Mouse (Mus musculus) heart, postnatal 36 days (tissue): ENCODE measurements around the gene Gmppa. TPM values are rescaled to one million over a fixed set of nuclear protein-coding genes. Genes with fewer than 3 reads are reported as not detected.

Experiments used
- DNase-seq, 2 experiments: peaks; one replicate each; pipeline ENCODE4 v3.0.0; 2021 to 2022
- intact Hi-C: fragments of 180-260 bp; cut with DNase I; formaldehyde crosslinking; loops from one replicate; pipeline ENCODE4 v1.15.1; 2025
- total RNA-seq, 2 experiments: library from RNA; stranded (reverse); gene quantifications; 2 replicates each; pipeline ENCODE4 v1.2.3; 2021

Gene Gmppa
- total RNA-seq, 2 experiments from 2014 or later = 35.5 to 39.9 TPM

GRCm38 (mm10) chr1:75422216-75422822 is 13.4 kb upstream of the Gmppa start:
- DNase-seq = no peak
- intact Hi-C loops = no loop called here

GRCm38 (mm10) chr1:75422823-75423471 is 12.8 kb upstream of the Gmppa start:
- intact Hi-C loops = no loop called here
- no peak for DNase-seq

GRCm38 (mm10) chr1:75423780-75424390 is 11.8 kb upstream of the Gmppa start:
- intact Hi-C loops = no loop called here
- DNase-seq = no peak

GRCm38 (mm10) chr1:75425796-75426471 is 9.8 kb upstream of the Gmppa start:
- peak in 1 of 2 experiments; percentile 50 for DNase-seq
- intact Hi-C loops = no loop called here

GRCm38 (mm10) chr1:75438782-75439181 is 3.1 kb downstream of the Gmppa start:
- intact Hi-C loops = no loop called here

GRCm38 (mm10) chr1:75440661-75441060 is 4.9 kb downstream of the Gmppa start:
- intact Hi-C loops = no loop called here
- DNase-seq = no peak

More at GRCm38 (mm10) chr1:75438782-75439181, 3.1 kb downstream of the Gmppa start:
- no peak for DNase-seq

GRCm38 (mm10) chr1:75441471-75441996 is 5.8 kb downstream of the Gmppa start:
- DNase-seq = no peak
- intact Hi-C loops = no loop called here

GRCm38 (mm10) chr1:75442171-75442570 is 6.4 kb downstream of the Gmppa start:
- DNase-seq = no peak
- intact Hi-C loops = no loop called here

GRCm38 (mm10) chr1:75442811-75443210 is 7.1 kb downstream of the Gmppa start:
- DNase-seq = no peak
- intact Hi-C loops = no loop called here

GRCm38 (mm10) chr1:75443247-75444024 is 7.7 kb downstream of the Gmppa start:
- DNase-seq = no peak
- intact Hi-C loops = no loop called here

- DNase-seq = no peak
- intact Hi-C loops = no loop called here
These were observed 8.5 kb downstream of the Gmppa start for GRCm38 (mm10) chr1:75444208-75444607.

- DNase-seq = no peak
- intact Hi-C loops = loop anchor here (1.0 kb wide), 1 partner anchor 114 kb away; no protein-coding TSS in a partner anchor
These were observed 9.5 kb downstream of the Gmppa start for GRCm38 (mm10) chr1:75445141-75445701.

- DNase-seq = peak; percentile 78 to 83
- intact Hi-C loops = loop anchor here (1.0 kb wide), 2 partner anchors 21 to 113 kb away; no protein-coding TSS in a partner anchor
These were observed 10.3 kb downstream of the Gmppa start for GRCm38 (mm10) chr1:75445751-75446611.

- no peak for DNase-seq
- intact Hi-C loops = loop anchor here (1.0 kb wide), 1 partner anchor 21 kb away; no protein-coding TSS in a partner anchor
These were observed 10.9 kb downstream of the Gmppa start for GRCm38 (mm10) chr1:75446656-75447055.

- intact Hi-C loops = no loop called here
- no peak for DNase-seq
These were observed 11.7 kb downstream of the Gmppa start for GRCm38 (mm10) chr1:75447265-75448051.

- no peak for DNase-seq
- intact Hi-C loops = no loop called here
These were observed 12.3 kb downstream of the Gmppa start for GRCm38 (mm10) chr1:75448052-75448431.

- intact Hi-C loops = no loop called here
These were observed 13.2 kb downstream of the Gmppa start for GRCm38 (mm10) chr1:75448937-75449336.

More at GRCm38 (mm10) chr1:75448937-75449336, 13.2 kb downstream of the Gmppa start:
- DNase-seq = no peak
